Mouse (Mus musculus): ENCODE measurements at regions not wholly inside any gene's neighbourhood (a gene's known extent, or its start where the extent isn't known, plus 50 kb on each side); places are given as distances from the start of the nearest gene placed in this dataset.

GRCm38 (mm10) chr14:23237376-23237775, 776.9 kb downstream of the Kcnma1 start:
- TF ChIP-seq POLR2A (IDR thresholded peaks at IDR 0.05; ENCODE audit: low read depth, low read length) (no peak), CTCF (IDR thresholded peaks at IDR 0.05; ENCODE audit: borderline replicate concordance, insufficient read depth, low read length) (no peak)
- Histone ChIP-seq H3K27ac (ENCODE audit: insufficient read depth, low read length) (no peak overlapping the region), H3K4me1 (ENCODE audit: control insufficient read depth, insufficient read depth, low read length) (no peaks in the 10 kb centered on the region; the same call in 1 of the 2 replicates), H3K4me3 (ENCODE audit: insufficient read depth, low read length) (no peak overlapping the region)

GRCm38 (mm10) chr14:23198676-23199075, 815.6 kb downstream of the Kcnma1 start:
- TF ChIP-seq POLR2A (IDR thresholded peaks at IDR 0.05; ENCODE audit: low read depth, low read length) (no peak), CTCF (IDR thresholded peaks at IDR 0.05; ENCODE audit: borderline replicate concordance, insufficient read depth, low read length) (no peak)
- H3K4me1 ChIP-seq (ENCODE audit: control insufficient read depth, insufficient read depth, low read length): no peaks in the 10 kb centered on the region
- H3K4me3 ChIP-seq (ENCODE audit: insufficient read depth, low read length): no peak overlapping the region
- no peak overlapping the region for H3K27ac ChIP-seq (ENCODE audit: insufficient read depth, low read length)

GRCm38 (mm10) chr14:23194569-23195529, 819.4 kb downstream of the Kcnma1 start:
- TF ChIP-seq POLR2A (IDR thresholded peaks at IDR 0.05; ENCODE audit: low read depth, low read length) (no peak), CTCF (IDR thresholded peaks at IDR 0.05; ENCODE audit: borderline replicate concordance, insufficient read depth, low read length) (no peak)
- H3K4me3 ChIP-seq (ENCODE audit: insufficient read depth, low read length): no peak overlapping the region
- peaks cover 4% of the 10 kb centered on the region; the same call in 1 of the 2 replicates for H3K4me1 ChIP-seq (ENCODE audit: control insufficient read depth, insufficient read depth, low read length)
- H3K27ac ChIP-seq (ENCODE audit: insufficient read depth, low read length): no peak overlapping the region

- Histone ChIP-seq H3K4me3 (ENCODE audit: insufficient read depth, low read length) (no peak overlapping the region), H3K27ac (ENCODE audit: insufficient read depth, low read length) (no peak overlapping the region), H3K4me1 (ENCODE audit: control insufficient read depth, insufficient read depth, low read length) (peaks cover 4% of the 10 kb centered on the region; the same call in 1 of the 2 replicates)
- TF ChIP-seq POLR2A (IDR thresholded peaks at IDR 0.05; ENCODE audit: low read depth, low read length) (no peak), CTCF (IDR thresholded peaks at IDR 0.05; ENCODE audit: borderline replicate concordance, insufficient read depth, low read length) (no peak)
Observed at GRCm38 (mm10) chr14:23192566-23192965, 821.7 kb downstream of the Kcnma1 start.

- no peak for TF ChIP-seq POLR2A (IDR thresholded peaks at IDR 0.05; ENCODE audit: low read depth, low read length)
- no peak for TF ChIP-seq CTCF (IDR thresholded peaks at IDR 0.05; ENCODE audit: borderline replicate concordance, insufficient read depth, low read length)
- no peak overlapping the region for H3K27ac ChIP-seq (ENCODE audit: insufficient read depth, low read length)
- H3K4me1 ChIP-seq (ENCODE audit: control insufficient read depth, insufficient read depth, low read length): no peaks in the 10 kb centered on the region
- H3K4me3 ChIP-seq (ENCODE audit: insufficient read depth, low read length): no peak overlapping the region
Observed at GRCm38 (mm10) chr14:23185359-23185758, 828.9 kb downstream of the Kcnma1 start.

GRCm38 (mm10) chr14:23169346-23169745, 844.9 kb downstream of the Kcnma1 start:
- TF ChIP-seq POLR2A (IDR thresholded peaks at IDR 0.05; ENCODE audit: low read depth, low read length): no peak
- no peak for TF ChIP-seq CTCF (IDR thresholded peaks at IDR 0.05; ENCODE audit: borderline replicate concordance, insufficient read depth, low read length)
- H3K4me1 ChIP-seq (ENCODE audit: control insufficient read depth, insufficient read depth, low read length): no peaks in the 10 kb centered on the region
- no peak overlapping the region for H3K27ac ChIP-seq (ENCODE audit: insufficient read depth, low read length)
- H3K4me3 ChIP-seq (ENCODE audit: insufficient read depth, low read length): no peak overlapping the region

GRCm38 (mm10) chr14:23160567-23160966, 853.7 kb downstream of the Kcnma1 start:
- no peak overlapping the region for H3K27ac ChIP-seq (ENCODE audit: insufficient read depth, low read length)
- TF ChIP-seq POLR2A (IDR thresholded peaks at IDR 0.05; ENCODE audit: low read depth, low read length) (no peak), CTCF (IDR thresholded peaks at IDR 0.05; ENCODE audit: borderline replicate concordance, insufficient read depth, low read length) (no peak)
- H3K4me3 ChIP-seq (ENCODE audit: insufficient read depth, low read length): no peak overlapping the region
- no peaks in the 10 kb centered on the region for H3K4me1 ChIP-seq (ENCODE audit: control insufficient read depth, insufficient read depth, low read length)

GRCm38 (mm10) chr14:23150431-23150830, 863.9 kb downstream of the Kcnma1 start:
- Histone ChIP-seq H3K4me3 (ENCODE audit: insufficient read depth, low read length) (no peak overlapping the region), H3K4me1 (ENCODE audit: control insufficient read depth, insufficient read depth, low read length) (no peaks in the 10 kb centered on the region), H3K27ac (ENCODE audit: insufficient read depth, low read length) (no peak overlapping the region)
- TF ChIP-seq POLR2A (IDR thresholded peaks at IDR 0.05; ENCODE audit: low read depth, low read length) (no peak), CTCF (IDR thresholded peaks at IDR 0.05; ENCODE audit: borderline replicate concordance, insufficient read depth, low read length) (no peak)

GRCm38 (mm10) chr14:23146981-23147380, 867.3 kb downstream of the Kcnma1 start:
- Histone ChIP-seq H3K4me1 (ENCODE audit: control insufficient read depth, insufficient read depth, low read length) (no peaks in the 10 kb centered on the region), H3K4me3 (ENCODE audit: insufficient read depth, low read length) (no peak overlapping the region), H3K27ac (ENCODE audit: insufficient read depth, low read length) (no peak overlapping the region)
- no peak for TF ChIP-seq CTCF (IDR thresholded peaks at IDR 0.05; ENCODE audit: borderline replicate concordance, insufficient read depth, low read length)
- no peak for TF ChIP-seq POLR2A (IDR thresholded peaks at IDR 0.05; ENCODE audit: low read depth, low read length)

- TF ChIP-seq CTCF (IDR thresholded peaks at IDR 0.05; ENCODE audit: borderline replicate concordance, insufficient read depth, low read length) (no peak), POLR2A (IDR thresholded peaks at IDR 0.05; ENCODE audit: low read depth, low read length) (no peak)
- no peak overlapping the region for H3K4me3 ChIP-seq (ENCODE audit: insufficient read depth, low read length)
- no peaks in the 10 kb centered on the region for H3K4me1 ChIP-seq (ENCODE audit: control insufficient read depth, insufficient read depth, low read length)
- H3K27ac ChIP-seq (ENCODE audit: insufficient read depth, low read length): 0 out of 2 replicates have a peak overlapping the region, but pooled peaks have one; percentile 18
Observed at GRCm38 (mm10) chr14:23140385-23140784, 873.9 kb downstream of the Kcnma1 start.
